Mouse (Mus musculus) heart, postnatal 14 days (tissue): ENCODE data around the gene Mta1. TPM values are rescaled to one million over a fixed set of nuclear protein-coding genes. Genes with fewer than 3 reads are reported as not detected.

Source experiments
- DNase-seq, 2 experiments: peaks; one replicate each; pipeline ENCODE4 v3.0.0; 2021 to 2022
- intact Hi-C: fragments of 180-260 bp; cut with DNase I; formaldehyde crosslinking; loops from one replicate; pipeline ENCODE4 v1.15.1; 2025
- total RNA-seq, 2 experiments: library from RNA; stranded (reverse); gene quantifications; 2 replicates each; pipeline ENCODE4 v1.2.3; 2021

Mta1 gene
- total RNA-seq, 2 experiments from 2014 or later: 45.1 to 46.8 TPM

- peak; percentile 83 to 89 for DNase-seq
- intact Hi-C loops: no loop called here
These were observed 34.5 kb downstream of the Mta1 start for GRCm38 (mm10) chr12:113132567-113132966.

- DNase-seq: no peak
These were observed 35.2 kb downstream of the Mta1 start for GRCm38 (mm10) chr12:113133260-113133659.

GRCm38 (mm10) chr12:113133861-113134403 is 35.9 kb downstream of the Mta1 start:
- no peak for DNase-seq
- intact Hi-C loops: no loop called here

More at GRCm38 (mm10) chr12:113133260-113133659, 35.2 kb downstream of the Mta1 start:
- intact Hi-C loops: no loop called here

GRCm38 (mm10) chr12:113134502-113134901 is 36.4 kb downstream of the Mta1 start:
- intact Hi-C loops: no loop called here
- no peak for DNase-seq

GRCm38 (mm10) chr12:113135401-113135800 is 37.3 kb downstream of the Mta1 start:
- DNase-seq: no peak
- intact Hi-C loops: no loop called here

GRCm38 (mm10) chr12:113136492-113137020 is 38.5 kb downstream of the Mta1 start:
- intact Hi-C loops: no loop called here
- no peak for DNase-seq

GRCm38 (mm10) chr12:113137260-113138213 is 39.5 kb downstream of the Mta1 start:
- peak; percentile 40 to 44 for DNase-seq
- intact Hi-C loops: no loop called here

- DNase-seq: no peak
These were observed 40.2 kb downstream of the Mta1 start for GRCm38 (mm10) chr12:113138291-113138690.

GRCm38 (mm10) chr12:113138901-113139864 is 41.1 kb downstream of the Mta1 start:
- DNase-seq: no peak
- intact Hi-C loops: no loop called here

More at GRCm38 (mm10) chr12:113138291-113138690, 40.2 kb downstream of the Mta1 start:
- intact Hi-C loops: no loop called here

- intact Hi-C loops: loop anchor here (2.0 kb wide), 1 partner anchor 21 kb away; no protein-coding TSS in a partner anchor
- DNase-seq: peak; percentile 95
These were observed 42.0 kb downstream of the Mta1 start, which contains the start of gene Crip2 for GRCm38 (mm10) chr12:113139908-113140615. Crip2 (plus strand) TSS chr12:113140236.

GRCm38 (mm10) chr12:113140616-113141411 is 42.7 kb downstream of the Mta1 start:
- intact Hi-C loops: loop anchor here (2.0 kb wide), 1 partner anchor 22 kb away; no protein-coding TSS in a partner anchor
- DNase-seq: peak; percentile 69 to 75

GRCm38 (mm10) chr12:113141531-113141973 is 43.5 kb downstream of the Mta1 start:
- DNase-seq: peak; percentile 78 to 81
- intact Hi-C loops: loop anchor here (2.0 kb wide), 1 partner anchor 23 kb away; no protein-coding TSS in a partner anchor

GRCm38 (mm10) chr12:113142021-113142975 is 44.2 kb downstream of the Mta1 start:
- intact Hi-C loops: no loop called here
- DNase-seq: peak; percentile 86 to 87

GRCm38 (mm10) chr12:113143164-113143563 is 45.1 kb downstream of the Mta1 start:
- intact Hi-C loops: no loop called here
- peak; percentile 38 to 49 for DNase-seq

GRCm38 (mm10) chr12:113144001-113144756 is 46.1 kb downstream of the Mta1 start:
- peak; percentile 58 to 76 for DNase-seq
- intact Hi-C loops: no loop called here

GRCm38 (mm10) chr12:113144886-113145285 is 46.8 kb downstream of the Mta1 start:
- no peak for DNase-seq
- intact Hi-C loops: no loop called here
